Mouse (Mus musculus): ENCODE measurements around the gene Nol12.

GRCm38 (mm10) chr15:78937963-78938362, 3.2 kb downstream of the Nol12 start:
- TF ChIP-seq POLR2A (IDR thresholded peaks at IDR 0.05; ENCODE audit: insufficient read depth, low read length), result no peak
- no peak for TF ChIP-seq CTCF (IDR thresholded peaks at IDR 0.05; ENCODE audit: low read depth, low read length)
